Mouse (Mus musculus): ENCODE measurements around the gene Cirbp.

Cirbp gene

GRCm38 (mm10) chr10:80151211-80152034 lies 14.4 kb upstream of the Cirbp start:
- peak; percentile 88 for DNase-seq

- DNase-seq = peak; percentile 80
Observed at GRCm38 (mm10) chr10:80152071-80152872, 13.5 kb upstream of the Cirbp start.

GRCm38 (mm10) chr10:80152873-80153260 lies 12.9 kb upstream of the Cirbp start:
- DNase-seq = peak; percentile 84

GRCm38 (mm10) chr10:80153713-80154112 lies 12.1 kb upstream of the Cirbp start:
- DNase-seq = peak; percentile 62

- peak; percentile 13 for DNase-seq
Observed at GRCm38 (mm10) chr10:80154384-80154783, 11.4 kb upstream of the Cirbp start.

GRCm38 (mm10) chr10:80155277-80155676 lies 10.5 kb upstream of the Cirbp start:
- peak; percentile 31 for DNase-seq

- peak; percentile 28 for DNase-seq
Observed at GRCm38 (mm10) chr10:80156002-80156751, 9.6 kb upstream of the Cirbp start.

- peak; percentile 72 for DNase-seq
Observed at GRCm38 (mm10) chr10:80156752-80157053, 9.1 kb upstream of the Cirbp start.

GRCm38 (mm10) chr10:80157141-80157929 lies 8.4 kb upstream of the Cirbp start:
- DNase-seq = peak; percentile 35

- DNase-seq = peak; percentile 83
Observed at GRCm38 (mm10) chr10:80158307-80158986, 7.3 kb upstream of the Cirbp start.

GRCm38 (mm10) chr10:80159021-80159560 lies 6.7 kb upstream of the Cirbp start:
- DNase-seq = peak; percentile 81

GRCm38 (mm10) chr10:80159561-80160454 lies 6.0 kb upstream of the Cirbp start:
- DNase-seq = peak; percentile 99

- peak; percentile 95 for DNase-seq
Observed at GRCm38 (mm10) chr10:80160455-80161371, 5.1 kb upstream of the Cirbp start.

- peak; percentile 79 for DNase-seq
Observed at GRCm38 (mm10) chr10:80161522-80162242, 4.1 kb upstream of the Cirbp start.

GRCm38 (mm10) chr10:80162243-80162608 lies 3.6 kb upstream of the Cirbp start:
- no peak for DNase-seq

- no peak for DNase-seq
Observed at GRCm38 (mm10) chr10:80162716-80163299, 3.0 kb upstream of the Cirbp start.

GRCm38 (mm10) chr10:80163721-80164120 lies 2.1 kb upstream of the Cirbp start:
- no peak for DNase-seq

Data from kidney, postnatal 10 days (tissue).